Mouse (Mus musculus): ENCODE results near the gene Eif4enif1. TPM values are rescaled to one million over a fixed set of nuclear protein-coding genes. Genes with fewer than 3 reads are reported as not detected.
"Not testable (repeated sequence)": the region's sequence is repeated elsewhere in the genome, so short reads cannot be mapped to it uniquely, and the experiment has no call there.

The Eif4enif1 gene
- 10 to 100 TPM; 68.7 to 71.5 TPM for total RNA-seq (2021)

GRCm38 (mm10) chr11:3202231-3202701 is at the start of gene Eif4enif1:
Eif4enif1 (plus strand) TSS chr11:3202392.
- peak; percentile 92 to 95 for DNase-seq (ENCODE audit: low spot score in 2 of 2)
- intact Hi-C loops (cut with DNase I): no loop called here

GRCm38 (mm10) chr11:3153666-3154397 is 48.4 kb upstream of the Eif4enif1 start:
- intact Hi-C loops (cut with DNase I): not testable (repeated sequence)
- DNase-seq (ENCODE audit: low spot score in 2 of 2): peak; percentile 74 to 78

GRCm38 (mm10) chr11:3156991-3157390 is 45.2 kb upstream of the Eif4enif1 start:
- DNase-seq (ENCODE audit: low spot score in 2 of 2); intact Hi-C loops (cut with DNase I): not testable (repeated sequence)

DNA sequence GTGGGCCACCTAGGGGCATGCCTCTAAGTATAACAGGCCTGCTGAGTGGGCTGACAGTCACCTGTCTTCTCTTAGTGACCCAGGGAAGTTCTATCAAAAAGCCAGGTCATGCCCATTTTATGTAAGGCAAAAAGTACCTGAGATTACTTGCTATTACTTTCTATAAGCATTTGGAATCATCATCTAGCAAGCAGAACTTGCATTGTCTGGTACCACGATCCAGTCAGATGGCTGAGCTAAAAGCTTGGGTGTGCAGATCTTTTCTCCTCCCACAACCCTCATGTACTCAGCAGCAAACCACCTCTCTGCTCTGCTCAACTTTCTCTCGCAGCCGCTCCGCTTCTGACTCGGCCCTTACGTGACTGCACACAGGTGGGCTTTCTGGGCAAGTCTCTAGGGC is 44.2 kb upstream of the Eif4enif1 start:
- DNase-seq (ENCODE audit: low spot score in 2 of 2): peak in 1 of 2 experiments; percentile 65

GRCm38 (mm10) chr11:3158800-3159199 is 43.4 kb upstream of the Eif4enif1 start:
- intact Hi-C loops (cut with DNase I); DNase-seq (ENCODE audit: low spot score in 2 of 2): not testable (repeated sequence)

More for the DNA sequence above, 44.2 kb upstream of the Eif4enif1 start:
- intact Hi-C loops (cut with DNase I): not testable (repeated sequence)

GRCm38 (mm10) chr11:3161370-3161769 is 40.8 kb upstream of the Eif4enif1 start:
- peak; percentile 62 to 69 for DNase-seq (ENCODE audit: low spot score in 2 of 2)
- intact Hi-C loops (cut with DNase I): not testable (repeated sequence)

DNA sequence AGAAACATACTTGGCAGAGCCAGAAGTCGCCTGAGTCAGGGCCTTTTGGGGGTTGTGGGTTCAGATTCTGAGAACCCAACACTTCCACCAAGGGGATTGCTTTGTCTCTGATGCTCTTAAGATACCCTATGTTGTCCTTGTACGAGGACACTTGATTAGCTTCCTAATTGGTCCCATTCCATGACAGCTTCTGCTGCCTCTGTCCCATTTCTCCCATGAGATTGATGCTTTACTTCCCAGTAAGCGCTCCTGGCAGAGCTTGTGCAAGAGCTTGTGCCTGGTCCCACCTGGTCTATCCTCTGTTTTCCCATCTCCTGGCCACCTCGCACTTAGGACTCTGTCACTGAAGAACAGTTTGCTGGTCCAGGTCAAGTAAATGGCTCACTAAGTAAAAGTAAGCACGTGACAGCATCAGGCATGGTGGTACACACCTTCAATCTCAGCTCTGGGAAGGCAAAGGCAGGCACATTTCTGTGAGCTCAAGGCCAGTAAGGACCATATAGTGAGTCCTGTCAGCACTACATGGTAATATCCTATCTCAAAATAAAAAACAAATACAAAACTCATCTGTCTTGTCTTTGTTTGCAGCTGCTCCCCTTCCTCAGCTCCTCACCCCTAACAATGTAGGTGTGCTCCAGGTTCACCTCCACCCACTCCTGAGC is 39.8 kb upstream of the Eif4enif1 start:
- DNase-seq (ENCODE audit: low spot score in 2 of 2): peak; percentile 69 to 70
- intact Hi-C loops (cut with DNase I): not testable (repeated sequence)

DNA sequence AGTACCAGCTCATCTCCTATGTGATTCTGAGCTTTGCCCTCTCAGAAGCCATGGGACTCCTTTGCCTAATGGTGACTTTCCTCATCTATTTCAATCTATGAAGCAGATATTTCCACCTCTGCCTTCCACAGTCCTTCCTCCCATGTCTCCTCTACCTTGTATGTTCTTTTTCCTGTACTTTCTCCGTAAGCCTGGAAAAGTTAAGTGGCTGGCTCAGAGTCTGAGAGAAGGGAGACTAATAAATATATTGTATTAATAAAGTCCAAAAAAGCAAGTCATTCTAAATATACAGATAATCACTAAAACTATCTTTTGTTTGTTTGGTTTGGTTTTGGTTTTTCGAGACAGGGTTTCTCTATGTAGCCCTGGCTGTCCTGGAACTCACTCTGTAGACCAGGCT is 39.1 kb upstream of the Eif4enif1 start:
- DNase-seq (ENCODE audit: low spot score in 2 of 2): peak in 1 of 2 experiments; percentile 43
- intact Hi-C loops (cut with DNase I): not testable (repeated sequence)

DNA sequence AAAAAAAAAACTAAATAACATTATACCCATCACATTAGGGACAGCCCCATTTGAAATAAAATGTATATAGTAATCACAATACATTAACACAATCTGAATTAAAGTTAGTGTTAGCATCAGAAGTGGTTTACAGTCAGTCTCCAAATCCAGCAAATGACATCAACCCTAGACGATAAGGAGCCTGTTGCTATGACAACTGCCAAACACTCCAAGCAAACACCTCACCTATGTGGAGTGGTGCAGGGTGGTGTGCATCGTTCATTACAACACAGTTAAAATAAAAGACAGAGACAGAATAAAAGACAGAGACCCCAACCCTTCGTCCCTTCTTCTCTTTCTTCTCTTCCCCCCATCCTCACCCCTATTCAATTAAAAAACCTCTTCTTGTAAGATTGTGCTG is 38.5 kb upstream of the Eif4enif1 start:
- intact Hi-C loops (cut with DNase I); DNase-seq (ENCODE audit: low spot score in 2 of 2): not testable (repeated sequence)

- intact Hi-C loops (cut with DNase I); DNase-seq (ENCODE audit: low spot score in 2 of 2): not testable (repeated sequence)
These were observed 36.9 kb upstream of the Eif4enif1 start for GRCm38 (mm10) chr11:3165210-3165782.

DNA sequence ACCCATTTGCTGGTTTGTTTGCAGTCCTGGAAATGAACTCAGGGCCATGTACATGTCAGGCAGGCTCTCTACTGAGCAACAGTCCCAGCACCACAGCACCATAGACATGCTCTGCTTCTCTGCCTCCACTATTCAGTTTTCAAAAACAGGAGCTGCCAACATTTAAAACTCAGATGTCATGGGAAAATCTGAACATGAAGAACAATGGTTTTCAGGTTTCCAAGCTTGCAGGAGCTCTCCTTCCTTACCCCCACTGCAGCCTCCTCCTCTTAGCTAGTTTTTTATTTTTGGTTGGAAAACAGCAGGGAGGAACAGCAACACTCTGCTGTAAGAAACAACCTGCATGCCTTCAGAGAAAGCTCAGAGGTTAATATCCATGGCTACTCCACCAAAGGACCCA is 35.9 kb upstream of the Eif4enif1 start:
- DNase-seq (ENCODE audit: low spot score in 2 of 2); intact Hi-C loops (cut with DNase I): not testable (repeated sequence)

DNA sequence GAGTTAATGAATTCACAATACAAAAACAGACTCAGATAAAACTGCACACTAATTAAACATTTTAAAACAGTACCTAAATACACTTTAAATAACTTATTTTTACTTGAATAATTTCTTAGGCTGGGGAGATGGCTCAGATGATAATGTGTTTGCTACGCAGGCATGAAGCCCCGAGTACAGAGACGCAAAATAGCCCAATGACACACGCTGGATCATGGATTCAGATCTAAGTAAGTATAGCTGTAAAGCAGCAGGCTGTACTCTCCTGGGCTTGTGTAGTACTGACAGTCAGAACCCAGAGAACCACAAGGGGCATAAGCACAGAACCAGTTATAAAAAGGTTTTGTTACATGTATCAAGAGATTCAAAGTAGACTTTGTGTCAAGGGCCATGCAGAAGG is 35.1 kb upstream of the Eif4enif1 start:
- DNase-seq (ENCODE audit: low spot score in 2 of 2); intact Hi-C loops (cut with DNase I): not testable (repeated sequence)

DNA sequence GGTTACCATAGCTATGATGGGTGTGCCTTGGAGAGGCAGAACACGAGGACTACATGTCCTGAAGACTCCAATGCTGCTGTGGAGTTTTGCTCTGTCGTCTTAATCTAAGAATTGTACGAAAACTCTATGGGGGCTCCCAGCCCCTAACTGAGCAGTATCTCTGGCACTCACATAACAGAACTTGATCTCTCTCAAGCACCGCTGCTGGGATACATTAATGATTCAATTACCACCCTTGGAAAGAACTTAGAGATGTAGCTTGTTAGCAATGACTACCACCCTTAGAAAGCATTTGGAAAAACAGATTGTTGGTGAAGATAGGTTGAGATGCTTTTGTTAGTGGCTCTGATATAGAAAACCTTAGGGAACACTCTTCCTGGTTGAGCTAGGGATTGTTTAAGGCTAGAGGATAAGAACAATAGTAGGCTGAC is 34.6 kb upstream of the Eif4enif1 start:
- DNase-seq (ENCODE audit: low spot score in 2 of 2): peak; percentile 50 to 61
- intact Hi-C loops (cut with DNase I): not testable (repeated sequence)

GRCm38 (mm10) chr11:3169042-3169441 is 33.1 kb upstream of the Eif4enif1 start:
- intact Hi-C loops (cut with DNase I): not testable (repeated sequence)

DNA sequence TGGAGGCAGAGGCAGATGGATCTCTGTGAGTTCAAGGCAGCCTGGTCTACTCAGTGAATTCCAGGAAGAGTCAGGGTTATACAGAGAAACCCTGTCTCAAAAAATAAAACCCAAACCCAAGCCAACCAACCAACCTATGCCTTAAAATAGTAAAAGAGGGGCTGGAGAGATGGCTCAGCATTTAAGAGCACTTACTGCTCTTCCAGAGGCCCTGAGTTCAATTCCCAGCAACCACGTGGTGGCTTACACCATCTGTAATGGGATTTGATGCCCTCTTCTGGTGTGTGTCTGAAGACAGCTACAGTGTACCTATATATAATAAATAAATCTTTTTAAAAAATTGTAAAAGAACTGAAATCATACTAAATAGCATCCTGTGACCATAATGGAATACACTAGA is 30.3 kb upstream of the Eif4enif1 start:
- peak; percentile 59 to 62 for DNase-seq (ENCODE audit: low spot score in 2 of 2)
- intact Hi-C loops (cut with DNase I): loop anchor here (2.0 kb wide), 1 partner anchor 15 kb away; no protein-coding TSS in a partner anchor

More at GRCm38 (mm10) chr11:3169042-3169441, 33.1 kb upstream of the Eif4enif1 start:
- DNase-seq (ENCODE audit: low spot score in 2 of 2): not testable (repeated sequence)

DNA sequence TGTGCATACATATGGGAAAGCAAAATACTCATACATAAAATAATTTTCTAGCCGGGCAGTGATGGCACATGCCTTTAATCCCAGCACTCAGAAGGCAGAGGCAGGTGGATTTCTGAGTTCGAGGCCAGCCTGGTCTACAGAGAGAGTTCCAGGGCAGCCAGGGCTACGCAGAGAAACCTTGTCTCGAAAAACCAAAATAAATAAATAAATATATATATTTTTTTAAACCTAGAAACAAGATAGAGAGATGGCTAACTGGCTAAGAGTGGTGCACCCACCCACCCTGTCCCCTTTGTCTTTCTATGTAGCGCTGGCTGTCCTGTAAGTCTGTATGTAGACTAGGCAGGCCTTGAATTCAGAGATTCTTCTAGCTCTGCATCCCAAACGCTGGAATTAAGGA is 29.7 kb upstream of the Eif4enif1 start:
- DNase-seq (ENCODE audit: low spot score in 2 of 2): not testable (repeated sequence)
- intact Hi-C loops (cut with DNase I): loop anchor here (2.0 kb wide), 1 partner anchor 14 kb away; no protein-coding TSS in a partner anchor

DNA sequence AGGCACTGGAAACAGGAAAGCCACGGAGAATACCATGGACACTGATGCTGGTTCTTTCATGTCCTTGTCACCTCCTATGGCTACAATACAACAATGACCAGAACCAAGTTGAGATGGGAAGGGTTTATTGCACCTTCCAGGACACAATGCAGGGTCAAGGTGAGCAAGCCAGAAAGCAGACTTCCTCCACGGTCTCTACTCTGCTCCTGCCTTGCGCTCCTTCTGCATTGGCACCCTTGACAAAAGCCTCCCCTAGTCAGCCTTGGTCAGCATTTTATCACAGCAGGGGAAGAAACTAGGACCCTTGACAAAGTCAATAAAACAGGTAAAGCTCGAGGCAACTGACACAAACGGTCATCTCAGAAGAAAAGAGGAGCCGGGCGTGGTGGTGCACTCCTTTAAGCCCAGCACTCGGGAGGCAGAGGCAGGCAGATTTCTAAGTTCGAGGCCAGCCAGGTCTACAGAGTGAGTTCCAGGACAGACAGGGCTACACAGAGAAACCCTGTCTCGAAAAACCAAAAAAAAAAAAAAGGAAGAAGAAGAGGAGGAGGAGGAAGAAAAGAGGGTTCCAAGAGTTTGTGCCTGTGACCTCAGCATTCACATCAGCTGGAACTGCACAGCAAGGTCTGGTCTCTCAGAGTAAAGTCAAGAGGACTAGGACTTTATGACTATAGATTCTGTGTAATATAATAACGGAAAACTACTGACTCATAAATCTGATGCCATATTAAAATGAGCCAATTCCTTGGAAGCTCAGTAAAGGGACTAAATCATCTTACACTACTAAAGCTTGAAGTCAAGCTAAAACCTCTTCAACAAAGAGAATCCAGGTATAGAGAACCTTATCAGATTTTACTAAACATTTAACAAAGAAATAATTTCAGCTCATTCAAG is 28.5 kb upstream of the Eif4enif1 start:
- intact Hi-C loops (cut with DNase I): loop anchor here (2.0 kb wide), 1 partner anchor 13 kb away; no protein-coding TSS in a partner anchor
- peak; percentile 62 to 72 for DNase-seq (ENCODE audit: low spot score in 2 of 2)

- intact Hi-C loops (cut with DNase I): not testable (repeated sequence)
- DNase-seq (ENCODE audit: low spot score in 2 of 2): peak in 1 of 2 experiments; percentile 29
These were observed 23.0 kb upstream of the Eif4enif1 start for GRCm38 (mm10) chr11:3178968-3179725.

Data from left cerebral cortex, postnatal 25 days (tissue).